Mouse (Mus musculus): ENCODE measurements around the gene Rerg. TPM values are rescaled to one million over a fixed set of nuclear protein-coding genes. Genes with fewer than 3 reads are reported as not detected.

Gene Rerg
- polyA plus RNA-seq, 1 experiment: 6.4 TPM

DNA sequence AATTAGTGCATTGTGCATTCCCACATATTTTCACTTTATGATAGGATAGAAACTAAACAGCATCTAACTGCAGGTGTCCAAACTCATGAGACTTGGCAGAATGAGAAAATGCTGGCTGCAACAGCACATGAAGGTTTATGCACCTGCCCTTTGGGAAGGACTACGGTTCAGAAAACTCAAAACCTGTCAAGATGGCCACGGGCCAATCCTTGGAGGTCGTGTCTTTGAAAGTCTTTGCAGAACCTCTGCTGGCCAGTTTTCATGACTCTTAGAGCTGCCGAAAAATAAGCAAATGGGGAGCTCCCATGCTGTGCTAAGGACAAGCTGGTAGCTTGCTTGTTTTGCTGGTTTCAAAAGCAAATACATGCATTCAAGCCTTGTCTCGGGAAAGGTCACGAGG, 156.0 kb downstream of the Rerg start:
- DNase-seq (ENCODE audit: low read depth): no peak

DNA sequence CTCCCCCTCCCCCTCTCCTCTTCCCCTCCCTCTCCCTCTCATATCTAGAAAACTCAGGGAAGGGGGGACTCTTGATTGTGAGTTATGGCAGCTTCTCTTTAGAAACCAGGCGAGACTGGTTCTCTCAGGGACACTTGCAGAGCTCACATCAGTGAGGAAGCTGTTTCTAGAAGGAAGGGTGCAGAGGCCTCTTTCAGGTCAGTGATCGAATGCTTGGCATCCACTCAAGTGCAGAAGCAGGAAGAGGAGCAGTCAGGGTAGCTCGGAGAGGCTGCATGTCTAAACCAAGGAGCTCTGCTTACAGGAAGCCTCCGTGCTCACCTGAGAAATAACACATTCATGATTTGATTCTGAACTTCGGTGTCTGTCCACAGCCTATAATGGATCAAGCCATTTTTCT, 159.1 kb downstream of the Rerg start:
- no peak for DNase-seq (ENCODE audit: low read depth)

Other genes with a start within 250 kb of the Rerg start
- gene Erp27, start 248.3 kb downstream of the Rerg start, polyA plus RNA-seq (2012; rRNA removed): 0.08 TPM in 2 replicates
- gene Pde6h, start 246.7 kb downstream of the Rerg start, polyA plus RNA-seq (2012; rRNA removed): 0.30 and 23.6 TPM in 2 replicates
- gene Arhgdib, start 228.6 kb downstream of the Rerg start, polyA plus RNA-seq (2012; rRNA removed): 46.4 and 53.8 TPM in 2 replicates
- gene Ptpro, start 81.8 kb upstream of the Rerg start, polyA plus RNA-seq (2012; rRNA removed): 16.9 and 20.0 TPM in 2 replicates

Measured in gonadal fat pad, adult 2 months (tissue).